Mouse (Mus musculus): ENCODE data around the gene Ccl22. TPM values are rescaled to one million over a fixed set of nuclear protein-coding genes. Genes with fewer than 3 reads are reported as not detected.

Gene Ccl22
- polyA plus RNA-seq, 1 experiment = not detected

GRCm38 (mm10) chr8:94771941-94772670 is 26.7 kb downstream of the Ccl22 start, which contains the start of gene Cx3cl1:
Gene Cx3cl1 (plus strand): TSS chr8:94772009.
- TF ChIP-seq CTCF (IDR thresholded peaks at IDR 0.05; ENCODE audit: insufficient read depth, low read depth, low read length) = 0 out of 2 replicates have a peak, but pooled peaks have one; percentile 10
- peak; percentile 99 for TF ChIP-seq POLR2A (IDR thresholded peaks at IDR 0.05; ENCODE audit: insufficient read depth, low read depth, low read length)
- peaks cover 14% of the 10 kb centered on the region for H3K4me1 ChIP-seq (ENCODE audit: control insufficient read depth, insufficient read depth, low read length)
- WGBS = 2% methylated on average over 38 of the region's 38 CpGs
- peak within 1 kb of the TSS; percentile 83 for H3K4me3 ChIP-seq (ENCODE audit: insufficient read depth, low read depth, low read length)
- H3K27ac ChIP-seq (ENCODE audit: insufficient read depth, low read depth, low read length) = peak within 1 kb of the TSS; percentile 97

- TF ChIP-seq CTCF (IDR thresholded peaks at IDR 0.05; ENCODE audit: insufficient read depth, low read depth, low read length) = no peak
- no peak for TF ChIP-seq POLR2A (IDR thresholded peaks at IDR 0.05; ENCODE audit: insufficient read depth, low read depth, low read length)
- H3K4me1 ChIP-seq (ENCODE audit: control insufficient read depth, insufficient read depth, low read length) = peaks cover 20% of the 10 kb centered on the region
- H3K4me3 ChIP-seq (ENCODE audit: insufficient read depth, low read depth, low read length) = peak overlapping the region; percentile 83
- 22% methylated on average over 6 of the region's 6 CpGs for WGBS
- peak overlapping the region; percentile 97 for H3K27ac ChIP-seq (ENCODE audit: insufficient read depth, low read depth, low read length)
Observed at GRCm38 (mm10) chr8:94773048-94773447, 27.7 kb downstream of the Ccl22 start.

DNA sequence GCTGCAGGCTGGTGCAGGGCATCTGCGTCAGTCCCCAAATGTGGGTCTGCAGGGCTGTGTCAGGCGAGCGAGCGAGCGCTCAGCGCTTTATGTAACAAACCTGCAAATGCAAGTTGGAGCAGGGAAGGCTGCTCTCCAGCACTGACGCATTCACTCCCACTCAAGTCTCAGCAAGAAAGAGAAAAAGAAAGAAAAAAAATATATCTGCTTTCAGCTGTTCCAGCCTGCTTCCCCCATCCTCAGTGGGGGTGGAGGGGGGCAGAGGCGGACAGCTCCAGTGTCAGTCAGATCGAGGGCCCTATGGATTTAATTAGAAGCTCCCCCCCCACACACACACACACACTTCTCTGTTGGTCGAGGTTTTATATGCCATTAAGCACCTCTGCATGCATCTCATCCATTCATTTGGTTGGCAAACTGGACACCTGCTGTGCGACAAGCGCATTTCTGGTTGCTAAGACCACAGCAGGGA is 28.3 kb downstream of the Ccl22 start:
- H3K4me3 ChIP-seq (ENCODE audit: insufficient read depth, low read depth, low read length) = peak overlapping the region; percentile 83
- 17% methylated on average over 12 of the region's 12 CpGs for WGBS
- peaks cover 27% of the 10 kb centered on the region for H3K4me1 ChIP-seq (ENCODE audit: control insufficient read depth, insufficient read depth, low read length)
- H3K27ac ChIP-seq (ENCODE audit: insufficient read depth, low read depth, low read length) = peak overlapping the region; percentile 97
- TF ChIP-seq POLR2A (IDR thresholded peaks at IDR 0.05; ENCODE audit: insufficient read depth, low read depth, low read length) (peak; percentile 44; the same call in 1 of the 2 replicates), CTCF (IDR thresholded peaks at IDR 0.05; ENCODE audit: insufficient read depth, low read depth, low read length) (no peak)

DNA sequence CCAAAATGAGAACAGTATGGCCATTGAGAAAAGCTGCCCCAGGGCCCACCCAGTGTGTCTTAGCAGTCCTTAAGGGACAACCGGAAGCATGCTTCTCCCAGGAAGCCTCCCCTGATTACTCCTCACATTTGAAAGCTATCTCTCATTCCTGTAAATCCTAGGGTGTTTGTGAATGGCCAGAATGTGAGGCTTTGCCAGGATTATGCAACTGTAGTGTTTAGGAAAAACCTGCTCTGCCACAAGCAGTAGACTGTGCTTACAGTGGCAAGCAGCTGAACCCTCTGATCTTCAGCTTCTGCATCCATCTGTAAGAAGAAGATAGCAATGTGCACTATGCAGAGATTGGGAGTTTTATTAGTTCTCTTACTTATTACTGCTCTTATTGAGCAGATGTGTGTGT is 29.2 kb downstream of the Ccl22 start:
- TF ChIP-seq POLR2A (IDR thresholded peaks at IDR 0.05; ENCODE audit: insufficient read depth, low read depth, low read length) (no peak), CTCF (IDR thresholded peaks at IDR 0.05; ENCODE audit: insufficient read depth, low read depth, low read length) (no peak)
- WGBS = 39% methylated on average over 1 of the region's 1 CpGs
- Histone ChIP-seq H3K4me1 (ENCODE audit: control insufficient read depth, insufficient read depth, low read length) (peaks cover 35% of the 10 kb centered on the region), H3K4me3 (ENCODE audit: insufficient read depth, low read depth, low read length) (peak overlapping the region; percentile 45), H3K27ac (ENCODE audit: insufficient read depth, low read depth, low read length) (peak overlapping the region; percentile 52)

DNA sequence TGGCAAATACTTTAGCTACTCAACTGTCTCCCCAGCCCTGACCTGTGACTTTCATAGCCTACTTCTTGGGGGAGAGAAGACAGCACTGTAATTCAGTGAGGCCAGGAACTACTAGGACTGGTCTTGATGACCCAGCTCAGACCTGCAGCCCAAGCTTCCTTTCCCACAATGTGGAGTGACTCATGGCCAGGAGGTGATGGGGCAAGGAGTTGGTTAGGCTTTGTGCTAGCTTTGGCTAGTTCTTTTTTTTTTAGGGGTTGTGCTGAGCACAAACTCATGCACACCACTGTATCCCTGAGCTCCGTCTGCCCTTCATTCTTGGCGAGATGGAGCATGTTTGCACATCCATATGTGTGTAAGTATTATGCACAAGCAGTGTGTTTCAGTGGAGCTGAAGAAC is 31.0 kb downstream of the Ccl22 start:
- H3K4me1 ChIP-seq (ENCODE audit: control insufficient read depth, insufficient read depth, low read length) = peaks cover 46% of the 10 kb centered on the region
- H3K27ac ChIP-seq (ENCODE audit: insufficient read depth, low read depth, low read length) = no peak overlapping the region
- no peak overlapping the region for H3K4me3 ChIP-seq (ENCODE audit: insufficient read depth, low read depth, low read length)
- TF ChIP-seq CTCF (IDR thresholded peaks at IDR 0.05; ENCODE audit: insufficient read depth, low read depth, low read length) = no peak
- TF ChIP-seq POLR2A (IDR thresholded peaks at IDR 0.05; ENCODE audit: insufficient read depth, low read depth, low read length) = no peak
- WGBS = 65% methylated on average over 2 of the region's 2 CpGs

GRCm38 (mm10) chr8:94778036-94778435 is 32.6 kb downstream of the Ccl22 start:
- no peak for TF ChIP-seq CTCF (IDR thresholded peaks at IDR 0.05; ENCODE audit: insufficient read depth, low read depth, low read length)
- Histone ChIP-seq H3K4me1 (ENCODE audit: control insufficient read depth, insufficient read depth, low read length) (peaks cover 53% of the 10 kb centered on the region), H3K4me3 (ENCODE audit: insufficient read depth, low read depth, low read length) (no peak overlapping the region), H3K27ac (ENCODE audit: insufficient read depth, low read depth, low read length) (no peak overlapping the region; the same call in 1 of the 2 replicates)
- WGBS = 53% methylated on average over 10 of the region's 10 CpGs

GRCm38 (mm10) chr8:94778473-94778872 is 33.1 kb downstream of the Ccl22 start:
- H3K4me1 ChIP-seq (ENCODE audit: control insufficient read depth, insufficient read depth, low read length) = peaks cover 53% of the 10 kb centered on the region
- no peak for TF ChIP-seq CTCF (IDR thresholded peaks at IDR 0.05; ENCODE audit: insufficient read depth, low read depth, low read length)
- TF ChIP-seq POLR2A (IDR thresholded peaks at IDR 0.05; ENCODE audit: insufficient read depth, low read depth, low read length) = no peak
- no peak overlapping the region for H3K4me3 ChIP-seq (ENCODE audit: insufficient read depth, low read depth, low read length)
- H3K27ac ChIP-seq (ENCODE audit: insufficient read depth, low read depth, low read length) = no peak overlapping the region; the same call in 1 of the 2 replicates
- 23% methylated on average over 5 of the region's 5 CpGs for WGBS

DNA sequence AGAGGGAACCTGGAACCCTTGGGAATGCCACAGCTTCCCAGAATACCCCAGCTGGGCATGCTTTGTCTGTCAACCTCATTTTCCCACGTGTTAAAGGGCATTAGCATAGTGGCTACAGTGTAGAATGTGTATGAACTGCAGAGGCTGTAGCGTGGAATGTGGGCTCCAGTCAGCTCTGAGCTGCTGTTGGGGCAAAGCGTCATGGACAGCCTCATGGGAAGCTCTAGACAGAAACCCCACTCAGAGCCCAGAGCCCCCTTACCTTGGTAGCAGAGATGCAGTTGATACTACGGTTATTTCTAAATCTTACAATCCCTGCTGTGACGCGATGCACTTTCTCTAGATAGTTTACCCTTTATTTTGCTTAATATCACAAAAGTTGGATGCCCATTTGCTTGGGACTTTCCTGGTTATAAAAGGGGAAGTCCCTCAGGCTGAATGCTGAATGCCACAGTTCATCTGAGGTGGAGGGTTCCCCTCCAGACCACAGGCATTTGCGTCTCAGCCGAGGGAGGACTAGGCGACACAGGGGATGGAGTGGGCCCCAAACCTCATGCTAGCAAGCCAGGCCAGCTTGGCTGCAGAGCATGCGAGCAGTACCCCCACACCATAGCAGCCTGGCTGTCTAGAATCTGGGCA is 33.6 kb downstream of the Ccl22 start:
- no peak for TF ChIP-seq POLR2A (IDR thresholded peaks at IDR 0.05; ENCODE audit: insufficient read depth, low read depth, low read length)
- TF ChIP-seq CTCF (IDR thresholded peaks at IDR 0.05; ENCODE audit: insufficient read depth, low read depth, low read length) = no peak
- Histone ChIP-seq H3K4me3 (ENCODE audit: insufficient read depth, low read depth, low read length) (no peak overlapping the region), H3K4me1 (ENCODE audit: control insufficient read depth, insufficient read depth, low read length) (peaks cover 53% of the 10 kb centered on the region), H3K27ac (ENCODE audit: insufficient read depth, low read depth, low read length) (no peak overlapping the region; the same call in 1 of the 2 replicates)
- WGBS = 53% methylated on average over 10 of the region's 10 CpGs

All from olfactory bulb, adult 2 months (tissue).